Comparison of ENCODE assay signal across 28 mouse cellular contexts in genomic region chr19:6644871-6645270, GRCm38 (mm10).
DNase-seq lines count a peak whose midpoint lies in the region; ATAC-seq lines count a peak whose summit lies in the region.
"Had no signal": no experiment of that assay in that cellular context is flagged by ENCODE, and none has a peak within 500 bp of the region (broad histone marks: within the 10 kb centered on the region; RNA-seq: fewer than 3 reads in every experiment).

No protein-coding gene starts in this region.

- DNase-seq in hindbrain, embryonic 10.5 days (ENCODE audit: low spot score), result no peak
- peak; percentile 63 for DNase-seq in 3134 (ENCODE audit: extremely low read depth, insufficient read length, low spot score)
- peak; percentile 72 for DNase-seq in ES-CJ7 (ENCODE audit: low read depth, low spot score)
- DNase-seq in embryonic facial prominence, embryonic 14.5 days (ENCODE audit: low spot score), result no peak
- no peak for DNase-seq in right cerebral cortex, postnatal 36 days (ENCODE audit: low spot score in 2 of 2)
- no peak for DNase-seq in lung, postnatal 25 days (ENCODE audit: low spot score)
- DNase-seq: adrenal gland, adult 2 months; adrenal gland, postnatal 36 days; cerebellum, adult 18-20 months; cerebellum, postnatal 36 days; gastrocnemius, adult 2 months; heart, adult 2 months; kidney, postnatal 10 days; layer of hippocampus, adult 9-11 months; liver; lung, adult 2 months; lung, postnatal 10 days; right cerebral cortex, postnatal 14 days had no signal

- H3K27ac ChIP-seq in hindbrain, embryonic 10.5 days, result 0 out of 2 replicates have a peak overlapping the region, but pooled peaks have one; percentile 16
- no peak overlapping the region for H3K27ac ChIP-seq in hindbrain, embryonic 16.5 days (ENCODE audit: low read depth, low read length)
- H3K27ac ChIP-seq in embryonic facial prominence, embryonic 14.5 days (replicated peaks; ENCODE audit: low read depth, low read length), result no peak overlapping the region
- H3K27ac ChIP-seq: embryonic facial prominence, embryonic 12.5 days; gastrocnemius, adult 2 months; heart, adult 2 months; hindbrain, embryonic 15.5 days; liver, embryonic 14.5 days; stomach, embryonic 15.5 days had no signal

- no peak overlapping the region for H3K4me3 ChIP-seq in hindbrain, embryonic 10.5 days
- H3K4me3 ChIP-seq in hindbrain, embryonic 16.5 days (ENCODE audit: low read length), result no peak overlapping the region
- H3K4me3 ChIP-seq in embryonic facial prominence, embryonic 14.5 days (ENCODE audit: low read depth, low read length), result no peak overlapping the region
- H3K4me3 ChIP-seq: embryonic facial prominence, embryonic 12.5 days; erythroblast, embryonic 14.5 days; gastrocnemius, adult 2 months; heart, adult 2 months; heart, embryonic 12.5 days; hindbrain, embryonic 15.5 days; stomach, embryonic 15.5 days had no signal

- ATAC-seq in hindbrain, embryonic 16.5 days, result no peak
- no peak for ATAC-seq in embryonic facial prominence, embryonic 14.5 days (ENCODE audit: low read depth)
- ATAC-seq: CD4-positive, CD25-positive, alpha-beta regulatory T cell, adult 4 months; forebrain, embryonic 16.5 days; Patski had no signal

- no peak overlapping the region for H3K9ac ChIP-seq in hindbrain, embryonic 16.5 days (ENCODE audit: low read depth, low read length)
- no peak overlapping the region for H3K9ac ChIP-seq in embryonic facial prominence, embryonic 14.5 days (ENCODE audit: low read depth, low read length)
- H3K9ac ChIP-seq: embryonic facial prominence, embryonic 12.5 days; heart, embryonic 12.5 days; hindbrain, embryonic 15.5 days; liver, embryonic 14.5 days; stomach, embryonic 15.5 days had no signal

- no peaks in the 10 kb centered on the region for H3K27me3 ChIP-seq in hindbrain, embryonic 10.5 days (ENCODE audit: insufficient read depth, poor library complexity, severe bottlenecking)
- H3K27me3 ChIP-seq in hindbrain, embryonic 16.5 days (replicated peaks; ENCODE audit: control insufficient read depth, insufficient read depth, low read length), result no peaks in the 10 kb centered on the region
- H3K27me3 ChIP-seq in embryonic facial prominence, embryonic 14.5 days (replicated peaks; ENCODE audit: control insufficient read depth, insufficient read depth, low read length), result no peaks in the 10 kb centered on the region
- H3K27me3 ChIP-seq: embryonic facial prominence, embryonic 12.5 days; heart, embryonic 12.5 days; hindbrain, embryonic 15.5 days; stomach, embryonic 15.5 days had no signal

- 0 out of 2 replicates have a peak, but pooled peaks cover 3% of the 10 kb centered on the region for H3K4me1 ChIP-seq in hindbrain, embryonic 10.5 days (replicated peaks)
- H3K4me1 ChIP-seq in hindbrain, embryonic 16.5 days (ENCODE audit: control insufficient read depth, insufficient read depth, low read depth, low read length), result no peaks in the 10 kb centered on the region
- H3K4me1 ChIP-seq in embryonic facial prominence, embryonic 14.5 days (ENCODE audit: control insufficient read depth, insufficient read depth, low read length), result no peaks in the 10 kb centered on the region
- H3K4me1 ChIP-seq: heart, embryonic 12.5 days; hindbrain, embryonic 15.5 days; stomach, embryonic 15.5 days had no signal

- no peaks in the 10 kb centered on the region for H3K9me3 ChIP-seq in hindbrain, embryonic 10.5 days
- H3K9me3 ChIP-seq in hindbrain, embryonic 16.5 days (ENCODE audit: control insufficient read depth, low read length), result no peaks in the 10 kb centered on the region
- H3K9me3 ChIP-seq in embryonic facial prominence, embryonic 14.5 days (ENCODE audit: control insufficient read depth, low read length), result no peaks in the 10 kb centered on the region
- H3K9me3 ChIP-seq: embryonic facial prominence, embryonic 12.5 days; hindbrain, embryonic 15.5 days; stomach, embryonic 15.5 days had no signal

- H3K4me2 ChIP-seq in hindbrain, embryonic 16.5 days (ENCODE audit: low read length), result no peak overlapping the region
- peak overlapping the region; percentile 17; the same call in 1 of the 2 replicates for H3K4me2 ChIP-seq in embryonic facial prominence, embryonic 14.5 days (ENCODE audit: low read depth, low read length)
- H3K4me2 ChIP-seq: heart, embryonic 12.5 days; hindbrain, embryonic 15.5 days; stomach, embryonic 15.5 days had no signal

- no peaks in the 10 kb centered on the region for H3K36me3 ChIP-seq in hindbrain, embryonic 10.5 days
- no peaks in the 10 kb centered on the region for H3K36me3 ChIP-seq in hindbrain, embryonic 16.5 days (ENCODE audit: control insufficient read depth, insufficient read depth, low read length)
- H3K36me3 ChIP-seq in embryonic facial prominence, embryonic 14.5 days (ENCODE audit: control insufficient read depth, insufficient read depth, low read length), result no peaks in the 10 kb centered on the region
- H3K36me3 ChIP-seq: embryonic facial prominence, embryonic 12.5 days; heart, embryonic 12.5 days; hindbrain, embryonic 15.5 days; stomach, embryonic 15.5 days had no signal

- 84% methylated on average over 6 of the region's 6 CpGs for WGBS in hindbrain, embryonic 10.5 days
- 88% methylated on average over 6 of the region's 6 CpGs for WGBS in hindbrain, embryonic 16.5 days
- 83% methylated on average over 6 of the region's 6 CpGs for WGBS in embryonic facial prominence, embryonic 14.5 days

Comparison
In these comparisons a context has a peak if more than half of its experiments do, and no peak if none do; other contexts are left out.
1. DNase-seq: peak in 3134 (single experiment) and ES-CJ7 (single experiment); none in hindbrain, embryonic 10.5 days (single experiment), embryonic facial prominence, embryonic 14.5 days (single experiment), right cerebral cortex, postnatal 36 days (0 of 2) and lung, postnatal 25 days (single experiment).